Mouse (Mus musculus): ENCODE data around the gene Sugp2. TPM values are rescaled to one million over a fixed set of nuclear protein-coding genes. Genes with fewer than 3 reads are reported as not detected.

Sugp2 gene
- total RNA-seq, 2 experiments from 2014 or later: 112 to 123 TPM

Other genes starting within 250 kb of the Sugp2 start
- 10 to 100 TPM; 32.5 to 37.3 TPM for gene Gatad2a, start 237.8 kb upstream of the Sugp2 start, total RNA-seq (2021)
- gene Mau2, start 191.5 kb upstream of the Sugp2 start, total RNA-seq (2021): 10 to 100 TPM; 70.4 to 72.5 TPM
- gene Sugp1, start 191.4 kb upstream of the Sugp2 start, total RNA-seq (2021): 10 to 100 TPM; 48.3 to 51.7 TPM
- 1 to 10 TPM; 5.3 to 7.5 TPM for gene Tm6sf2, start 161.3 kb upstream of the Sugp2 start, total RNA-seq (2021)
- 100 to 1,000 TPM in 1 of 2 experiments, 10 to 100 TPM in 1; 89.6 to 104 TPM for gene Hapln4, start 150.8 kb upstream of the Sugp2 start, total RNA-seq (2021)
- gene Ncan, start 113.4 kb upstream of the Sugp2 start, total RNA-seq (2021): 100 to 1,000 TPM; 122 to 124 TPM
- 10 to 100 TPM; 28.1 to 30.1 TPM for gene Nr2c2ap, start 102.9 kb upstream of the Sugp2 start, total RNA-seq (2021)
- 10 to 100 TPM; 16.0 to 16.4 TPM for gene Rfxank, start 95.1 kb upstream of the Sugp2 start, total RNA-seq (2021)
- gene Borcs8, start 94.7 kb upstream of the Sugp2 start, total RNA-seq (2021): 10 to 100 TPM; 45.3 to 47.7 TPM
- under 1 TPM; 0.28 to 0.57 TPM for gene Mef2b, start 94.5 kb upstream of the Sugp2 start, total RNA-seq (2021)
- gene Tmem161a, start 61.9 kb upstream of the Sugp2 start, total RNA-seq (2021): 10 to 100 TPM; 49.9 to 50.3 TPM
- gene Slc25a42, start 21.9 kb upstream of the Sugp2 start, total RNA-seq (2021): 10 to 100 TPM; 39.3 to 41.8 TPM
- 10 to 100 TPM; 41.2 to 41.4 TPM for gene Armc6, start 240 bp downstream of the Sugp2 start, total RNA-seq (2021)
- 10 to 100 TPM; 71.9 to 76.0 TPM for gene Homer3, start 48.6 kb downstream of the Sugp2 start, total RNA-seq (2021)
- 10 to 100 TPM; 36.3 to 49.0 TPM for gene Ddx49, start 68.3 kb downstream of the Sugp2 start, total RNA-seq (2021)
- 100 to 1,000 TPM; 125 to 149 TPM for gene Cope, start 68.3 kb downstream of the Sugp2 start, total RNA-seq (2021)
- gene Cers1, start 81.5 kb downstream of the Sugp2 start, total RNA-seq (2021): 100 to 1,000 TPM; 112 to 116 TPM
- gene Gdf1, start 95.6 kb downstream of the Sugp2 start, total RNA-seq (2021): 10 to 100 TPM; 15.1 to 18.2 TPM
- 10 to 100 TPM; 74.5 to 75.6 TPM for gene Upf1, start 119.1 kb downstream of the Sugp2 start, total RNA-seq (2021)
- under 1 TPM; 0.13 to 0.42 TPM for gene Comp, start 139.3 kb downstream of the Sugp2 start, total RNA-seq (2021)
- 100 to 1,000 TPM; 193 to 199 TPM for gene Crtc1, start 205.4 kb downstream of the Sugp2 start, total RNA-seq (2021)
- 10 to 100 TPM; 54.1 to 62.0 TPM for gene Klhl26, start 242.7 kb downstream of the Sugp2 start, total RNA-seq (2021)